Mouse (Mus musculus) midbrain, postnatal 0 days (tissue): Measurements from ENCODE around the gene Vezf1. TPM values are rescaled to one million over a fixed set of nuclear protein-coding genes. Genes with fewer than 3 reads are reported as not detected.

Source experiments
- ATAC-seq: fragments of 200-750 bp; cut with Nextera tagmentation; 2 replicates; pipeline ENCODE4 v1.8.0; 2017; ENCODE audit warnings: moderate number of reproducible peaks, mild to moderate bottlenecking, moderate TSS enrichment, moderate library complexity; ENCODE audit not compliant: low FRiP score
- DNase-seq: peaks from one replicate; pipeline ENCODE4 v3.0.0-alpha.2; 2015; ENCODE audit warnings: low spot score
- H3K27ac ChIP-seq: fragments of 300-500 bp; sonication (generic); 2 replicates; pipeline ENCODE4 v1.5.1; 2014; ENCODE audit warnings: low read depth, mild to moderate bottlenecking, low read length, mixed read lengths
- H3K27me3 ChIP-seq: fragments of 300-500 bp; sonication (generic); 2 replicates; pipeline ENCODE4 v1.6.1; 2014; ENCODE audit warnings: low read length, control low read depth, mixed read lengths; ENCODE audit not compliant: insufficient read depth
- H3K36me3 ChIP-seq: fragments of 300-500 bp; sonication (generic); 2 replicates; pipeline ENCODE4 v1.6.1; 2014; ENCODE audit warnings: low read length, control low read depth, mixed read lengths; ENCODE audit not compliant: insufficient read depth
- H3K4me1 ChIP-seq: fragments of 300-500 bp; sonication (generic); 2 replicates; pipeline ENCODE4 v1.6.1; 2014; ENCODE audit warnings: mild to moderate bottlenecking, control low read depth, antibody characterized with exemption, low read length, mixed read lengths; ENCODE audit not compliant: insufficient read depth
- H3K4me2 ChIP-seq: fragments of 300-500 bp; sonication (generic); 2 replicates; pipeline ENCODE4 v1.6.1; 2014; ENCODE audit warnings: low read depth, mild to moderate bottlenecking, low read length, mixed read lengths; ENCODE audit not compliant: poor library complexity, severe bottlenecking
- H3K4me3 ChIP-seq: fragments of 300-500 bp; sonication (generic); 2 replicates; pipeline ENCODE4 v1.5.1; 2014; ENCODE audit warnings: low read depth, mild to moderate bottlenecking, low read length, moderate library complexity
- H3K9ac ChIP-seq: fragments of 300-500 bp; sonication (generic); replicated peaks from 2 replicates; pipeline ENCODE4 v1.6.1; 2014; ENCODE audit warnings: mild to moderate bottlenecking, low read length, moderate library complexity, mixed read lengths; ENCODE audit not compliant: poor library complexity, severe bottlenecking
- H3K9me3 ChIP-seq: fragments of 300-500 bp; sonication (generic); 2 replicates; pipeline ENCODE4 v1.6.1; 2016; ENCODE audit warnings: low read length, control low read depth
- CTCF ChIP-seq: IDR thresholded peaks from 2 replicates; pipeline ENCODE4 v1.5.1; 2016; ENCODE audit warnings: antibody characterized with exemption, mild to moderate bottlenecking
- WGBS: fragments of 180-500 bp; shearing (Covaris S2); extraction: QIAGEN DNeasy Blood & Tissue Kit; methylation state at CpG from one replicate; pipeline ENCODE4 v1.1.7; 2014; 5-methylcytosine and 5-hydroxymethylcytosine counted together
- polyA plus RNA-seq: library from polyadenylated mRNA; unstranded; fragments of >200 nt; fragmentation: Nextera tagmentation; extraction: Ambion mirVana; gene quantifications from 2 replicates; pipeline ENCODE4 v1.2.1, GENCODE M21; 2015
- total RNA-seq: library from RNA; depleted of rRNA; stranded (reverse); fragments of >200 nt; gene quantifications from 2 replicates; pipeline ENCODE4 v1.2.3, GENCODE M21; 2014; rRNA removed

Vezf1 gene
- total and polyA plus RNA-seq, 2 experiments from 2014 or later: 30.9 to 31.4 TPM

DNA sequence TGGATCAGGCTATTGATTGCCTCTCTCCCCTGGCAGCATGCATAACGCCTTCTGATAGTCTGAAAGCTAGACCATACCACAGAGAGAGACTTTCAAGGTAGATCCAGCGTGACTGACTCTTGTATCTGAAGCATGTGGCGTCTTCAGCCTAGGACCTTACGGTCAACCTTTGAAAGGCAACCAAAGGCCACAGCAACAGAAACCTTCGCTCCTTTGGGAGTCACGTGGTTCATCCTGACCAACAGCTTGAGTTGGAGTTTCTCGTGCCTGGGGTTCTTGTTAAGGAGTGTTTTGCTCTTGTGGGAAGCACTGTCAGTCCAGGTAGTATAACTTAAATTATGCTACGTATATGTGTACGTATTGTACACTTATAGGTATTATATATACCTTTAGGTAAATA is 60.4 kb downstream of the Vezf1 start:
- WGBS: 90% methylated on average over 9 of the region's 9 CpGs
- Histone ChIP-seq H3K27me3 (no peaks in the 10 kb centered on the region), H3K4me2 (no peak overlapping the region), H3K36me3 (no peaks in the 10 kb centered on the region), H3K27ac (no peak overlapping the region), H3K4me1 (no peaks in the 10 kb centered on the region), H3K9ac (no peak overlapping the region), H3K9me3 (no peaks in the 10 kb centered on the region), H3K4me3 (no peak overlapping the region)
- DNase-seq: no peak
- TF ChIP-seq CTCF: no peak
- ATAC-seq: no peak

DNA sequence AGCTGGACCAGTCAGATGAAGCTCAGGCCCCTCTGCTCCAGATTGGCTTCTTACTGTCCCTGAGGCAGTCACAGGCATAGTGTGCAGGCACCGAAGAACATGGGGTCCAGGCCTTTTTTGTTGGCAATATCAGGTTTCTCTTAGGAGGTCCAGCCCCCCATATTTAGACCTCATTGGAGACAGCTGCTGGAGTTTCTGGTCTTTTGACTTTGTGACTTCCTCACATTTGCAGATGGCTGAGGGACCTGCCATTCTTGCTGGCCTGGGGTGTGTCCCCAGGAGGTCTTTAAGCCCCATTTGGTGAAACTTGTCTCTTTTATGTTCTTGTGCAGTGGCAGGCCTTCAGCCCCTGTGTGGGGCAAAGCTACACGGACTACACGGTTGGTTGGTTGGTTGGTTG is 61.2 kb downstream of the Vezf1 start:
- Histone ChIP-seq H3K4me2 (no peak overlapping the region), H3K9ac (no peak overlapping the region), H3K4me1 (no peaks in the 10 kb centered on the region), H3K27me3 (no peaks in the 10 kb centered on the region), H3K4me3 (no peak overlapping the region), H3K27ac (no peak overlapping the region), H3K36me3 (no peaks in the 10 kb centered on the region), H3K9me3 (no peaks in the 10 kb centered on the region)
- WGBS: 54% methylated on average over 3 of the region's 3 CpGs
- ATAC-seq (no peak), DNase-seq (no peak)
- no peak for TF ChIP-seq CTCF

DNA sequence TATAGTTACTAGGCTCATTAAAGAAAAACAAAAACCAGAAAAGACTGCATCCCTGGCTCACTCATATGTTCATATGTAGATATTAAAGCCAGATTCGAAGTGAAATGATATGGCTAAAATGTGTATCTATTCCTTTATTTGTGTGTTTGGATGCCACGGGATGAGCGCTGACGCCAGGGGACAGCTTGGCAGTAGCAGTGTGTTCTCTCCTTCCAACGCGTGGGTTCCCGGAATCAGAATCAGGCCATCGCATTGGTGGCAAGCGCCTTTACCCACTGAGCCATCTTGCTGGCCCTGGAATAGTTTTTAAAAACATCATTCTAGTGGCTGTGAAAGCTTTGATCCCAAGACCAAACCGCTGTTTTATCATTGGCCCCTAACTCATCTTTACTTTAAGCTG is 61.9 kb downstream of the Vezf1 start:
- DNase-seq (no peak), ATAC-seq (no peak)
- Histone ChIP-seq H3K4me2 (no peak overlapping the region), H3K4me3 (no peak overlapping the region), H3K9ac (no peak overlapping the region), H3K9me3 (no peaks in the 10 kb centered on the region), H3K27ac (no peak overlapping the region), H3K27me3 (no peaks in the 10 kb centered on the region), H3K4me1 (no peaks in the 10 kb centered on the region), H3K36me3 (no peaks in the 10 kb centered on the region)
- TF ChIP-seq CTCF: no peak
- 96% methylated on average over 10 of the region's 10 CpGs for WGBS

DNA sequence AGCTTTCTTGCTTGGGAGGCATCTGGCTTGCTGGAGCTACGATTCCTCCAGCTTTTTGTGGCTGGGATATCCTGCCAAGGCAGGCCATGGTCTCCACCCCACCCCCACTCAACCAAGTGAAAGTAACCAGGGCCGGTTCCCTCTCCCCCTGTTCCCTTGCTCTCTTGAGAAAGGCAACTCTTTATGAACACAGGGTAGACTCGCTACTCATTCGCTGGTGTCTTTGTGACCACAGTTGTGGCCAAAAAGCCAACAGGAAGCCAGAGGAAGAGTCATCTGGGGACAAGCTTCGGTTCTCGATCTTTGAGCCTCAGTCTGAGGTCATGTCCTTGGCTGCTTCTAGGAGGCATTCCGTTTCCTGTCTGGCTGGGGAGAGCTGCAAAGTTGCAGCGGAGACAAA is 63.8 kb downstream of the Vezf1 start:
- no peaks in the 10 kb centered on the region for H3K36me3 ChIP-seq
- H3K9me3 ChIP-seq: no peaks in the 10 kb centered on the region
- TF ChIP-seq CTCF: no peak
- DNase-seq (no peak), ATAC-seq (no peak)
- no peak overlapping the region for H3K27ac ChIP-seq
- H3K9ac ChIP-seq: no peak overlapping the region
- no peak overlapping the region for H3K4me2 ChIP-seq
- H3K4me3 ChIP-seq: no peak overlapping the region
- no peaks in the 10 kb centered on the region for H3K27me3 ChIP-seq
- H3K4me1 ChIP-seq: no peaks in the 10 kb centered on the region
- WGBS: 70% methylated on average over 8 of the region's 8 CpGs

Other genes with a start within 250 kb of the Vezf1 start
- gene Lpo, start 240.0 kb upstream of the Vezf1 start, total RNA-seq: 1.5 and 2.5 TPM in 2 replicates
- 3.8 and 4.0 TPM in 2 replicates for gene Lpo, start 240.0 kb upstream of the Vezf1 start, polyA plus RNA-seq
- gene Mks1, start 215.1 kb upstream of the Vezf1 start, total RNA-seq: 9.1 and 16.0 TPM in 2 replicates
- gene Mks1, start 215.1 kb upstream of the Vezf1 start, polyA plus RNA-seq: 8.5 and 10.5 TPM in 2 replicates
- gene Epx, start 192.7 kb upstream of the Vezf1 start, total RNA-seq: 0.94 and 1.4 TPM in 2 replicates
- 1.2 and 1.7 TPM in 2 replicates for gene Epx, start 192.7 kb upstream of the Vezf1 start, polyA plus RNA-seq
- not detected in 2 replicates for gene Olfr462, start 176.0 kb upstream of the Vezf1 start, total RNA-seq
- gene Olfr462, start 176.0 kb upstream of the Vezf1 start, polyA plus RNA-seq: not detected in 2 replicates
- not detected in 2 replicates for gene Olfr463, start 170.9 kb upstream of the Vezf1 start, total RNA-seq
- gene Olfr463, start 170.9 kb upstream of the Vezf1 start, polyA plus RNA-seq: 0.09 TPM in 1 of 2 replicates, not detected in the other
- gene Olfr464, start 147.3 kb upstream of the Vezf1 start, total RNA-seq: 0.22 and 0.24 TPM in 2 replicates
- not detected in 2 replicates for gene Olfr464, start 147.3 kb upstream of the Vezf1 start, polyA plus RNA-seq
- 72.1 and 89.8 TPM in 2 replicates for gene Dynll2, start 80.7 kb upstream of the Vezf1 start, total RNA-seq
- 54.5 and 56.8 TPM in 2 replicates for gene Dynll2, start 80.7 kb upstream of the Vezf1 start, polyA plus RNA-seq
- 280 and 374 TPM in 2 replicates for gene Srsf1, start 20.9 kb upstream of the Vezf1 start, total RNA-seq
- gene Srsf1, start 20.9 kb upstream of the Vezf1 start, polyA plus RNA-seq: 111 and 125 TPM in 2 replicates
- 38.8 and 40.2 TPM in 2 replicates for gene Cuedc1, start 29.8 kb downstream of the Vezf1 start, total RNA-seq
- gene Cuedc1, start 29.8 kb downstream of the Vezf1 start, polyA plus RNA-seq: 32.7 and 37.5 TPM in 2 replicates
- gene Mrps23, start 136.1 kb downstream of the Vezf1 start, total RNA-seq: 29.4 and 35.5 TPM in 2 replicates
- 63.0 and 63.2 TPM in 2 replicates for gene Mrps23, start 136.1 kb downstream of the Vezf1 start, polyA plus RNA-seq
- not detected in 2 replicates for gene Ccdc182, start 225.8 kb downstream of the Vezf1 start, total RNA-seq
- gene Ccdc182, start 225.8 kb downstream of the Vezf1 start, polyA plus RNA-seq: 0.12 TPM in 1 of 2 replicates, not detected in the other